Mouse (Mus musculus): ENCODE results near the gene Agpat2. TPM values are rescaled to one million over a fixed set of nuclear protein-coding genes. Genes with fewer than 3 reads are reported as not detected.

Agpat2 gene
- total RNA-seq (2014; rRNA removed): 12.2 and 13.9 TPM in 2 replicates
- polyA plus RNA-seq (2015; fragmentation: Nextera tagmentation; extraction: Ambion mirVana): 6.2 and 8.2 TPM in 2 replicates

GRCm38 (mm10) chr2:26603720-26604671 lies at the start of gene Agpat2:
Gene Agpat2, minus strand, starts transcription at chr2:26604417.
- H3K9ac ChIP-seq (replicated peaks; ENCODE audit: low read length): peak within 1 kb of the TSS; percentile 65
- peak; percentile 77 for DNase-seq (ENCODE audit: low spot score)
- no peaks in the 10 kb centered on the region for H3K4me1 ChIP-seq (ENCODE audit: insufficient read depth, low read length)
- no peaks in the 10 kb centered on the region for H3K27me3 ChIP-seq (ENCODE audit: insufficient read depth, low read length)
- WGBS: under 1% methylated on average over 78 of the region's 103 CpGs
- peak within 1 kb of the TSS; percentile 72 for H3K4me2 ChIP-seq (ENCODE audit: low read depth, low read length)
- peak; percentile 84 for ATAC-seq
- H3K9me3 ChIP-seq (ENCODE audit: low read length): no peaks in the 10 kb centered on the region
- no peaks in the 10 kb centered on the region for H3K36me3 ChIP-seq (ENCODE audit: insufficient read depth, low read length)
- peak; percentile 38 for TF ChIP-seq CTCF (IDR thresholded peaks at IDR 0.05; ENCODE audit: low read depth)
- H3K27ac ChIP-seq: peak within 1 kb of the TSS; percentile 8; the same call in 1 of the 2 replicates
- peak within 1 kb of the TSS; percentile 56 for H3K4me3 ChIP-seq (ENCODE audit: low read length)

- DNase-seq (ENCODE audit: low spot score) (peak; percentile 95), ATAC-seq (peak; percentile 99)
- Histone ChIP-seq H3K4me2 (ENCODE audit: low read depth, low read length) (no peak overlapping the region), H3K4me1 (ENCODE audit: insufficient read depth, low read length) (no peaks in the 10 kb centered on the region), H3K4me3 (ENCODE audit: low read length) (no peak overlapping the region), H3K27ac (no peak overlapping the region), H3K9me3 (ENCODE audit: low read length) (no peaks in the 10 kb centered on the region), H3K36me3 (ENCODE audit: insufficient read depth, low read length) (no peaks in the 10 kb centered on the region), H3K27me3 (ENCODE audit: insufficient read depth, low read length) (no peaks in the 10 kb centered on the region), H3K9ac (replicated peaks; ENCODE audit: low read length) (no peak overlapping the region)
- TF ChIP-seq CTCF (IDR thresholded peaks at IDR 0.05; ENCODE audit: low read depth): peak; percentile 100
- WGBS: 23% methylated on average over 3 of the region's 3 CpGs
Observed at GRCm38 (mm10) chr2:26646643-26647293, 42.6 kb upstream of the Agpat2 start.

- H3K4me2 ChIP-seq (ENCODE audit: low read depth, low read length): no peak overlapping the region
- no peaks in the 10 kb centered on the region for H3K9me3 ChIP-seq (ENCODE audit: low read length)
- DNase-seq (ENCODE audit: low spot score) (no peak), ATAC-seq (no peak)
- 63% methylated on average over 2 of the region's 2 CpGs for WGBS
- no peak overlapping the region for H3K27ac ChIP-seq
- peak; percentile 68 for TF ChIP-seq CTCF (IDR thresholded peaks at IDR 0.05; ENCODE audit: low read depth)
- H3K27me3 ChIP-seq (ENCODE audit: insufficient read depth, low read length): no peaks in the 10 kb centered on the region
- no peak overlapping the region for H3K4me3 ChIP-seq (ENCODE audit: low read length)
- no peaks in the 10 kb centered on the region for H3K36me3 ChIP-seq (ENCODE audit: insufficient read depth, low read length)
- no peak overlapping the region for H3K9ac ChIP-seq (replicated peaks; ENCODE audit: low read length)
- H3K4me1 ChIP-seq (ENCODE audit: insufficient read depth, low read length): no peaks in the 10 kb centered on the region
Observed at GRCm38 (mm10) chr2:26643942-26644341, 39.7 kb upstream of the Agpat2 start.

GRCm38 (mm10) chr2:26641006-26641647 lies 36.9 kb upstream of the Agpat2 start:
- no peak for DNase-seq (ENCODE audit: low spot score)
- Histone ChIP-seq H3K36me3 (ENCODE audit: insufficient read depth, low read length) (peaks cover 17% of the 10 kb centered on the region), H3K27ac (no peak overlapping the region), H3K9ac (replicated peaks; ENCODE audit: low read length) (no peak overlapping the region), H3K27me3 (ENCODE audit: insufficient read depth, low read length) (no peaks in the 10 kb centered on the region), H3K4me1 (ENCODE audit: insufficient read depth, low read length) (peaks cover 10% of the 10 kb centered on the region), H3K9me3 (ENCODE audit: low read length) (no peaks in the 10 kb centered on the region), H3K4me2 (ENCODE audit: low read depth, low read length) (no peak overlapping the region), H3K4me3 (ENCODE audit: low read length) (no peak overlapping the region)
- 81% methylated on average over 7 of the region's 7 CpGs for WGBS
- TF ChIP-seq CTCF (IDR thresholded peaks at IDR 0.05; ENCODE audit: low read depth): no peak
- no peak for ATAC-seq

- peak overlapping the region; percentile 80 for H3K4me3 ChIP-seq (ENCODE audit: low read length)
- peak overlapping the region; percentile 67 for H3K4me2 ChIP-seq (ENCODE audit: low read depth, low read length)
- H3K9me3 ChIP-seq (ENCODE audit: low read length): no peaks in the 10 kb centered on the region
- H3K27ac ChIP-seq: peak overlapping the region; percentile 91
- H3K9ac ChIP-seq (replicated peaks; ENCODE audit: low read length): peak overlapping the region; percentile 93
- TF ChIP-seq CTCF (IDR thresholded peaks at IDR 0.05; ENCODE audit: low read depth): peak; percentile 96
- ATAC-seq: peak; percentile 88
- peaks cover 27% of the 10 kb centered on the region for H3K36me3 ChIP-seq (ENCODE audit: insufficient read depth, low read length)
- no peaks in the 10 kb centered on the region for H3K27me3 ChIP-seq (ENCODE audit: insufficient read depth, low read length)
- H3K4me1 ChIP-seq (ENCODE audit: insufficient read depth, low read length): peaks cover 10% of the 10 kb centered on the region
- WGBS: 4% methylated on average over 49 of the region's 49 CpGs
- DNase-seq (ENCODE audit: low spot score): peak; percentile 99
Observed at GRCm38 (mm10) chr2:26639838-26640830, 35.9 kb upstream of the Agpat2 start.

Data from hindbrain, postnatal 0 days (tissue).